Mouse (Mus musculus): ENCODE data around the gene Npsr1.

Gene Npsr1

DNA sequence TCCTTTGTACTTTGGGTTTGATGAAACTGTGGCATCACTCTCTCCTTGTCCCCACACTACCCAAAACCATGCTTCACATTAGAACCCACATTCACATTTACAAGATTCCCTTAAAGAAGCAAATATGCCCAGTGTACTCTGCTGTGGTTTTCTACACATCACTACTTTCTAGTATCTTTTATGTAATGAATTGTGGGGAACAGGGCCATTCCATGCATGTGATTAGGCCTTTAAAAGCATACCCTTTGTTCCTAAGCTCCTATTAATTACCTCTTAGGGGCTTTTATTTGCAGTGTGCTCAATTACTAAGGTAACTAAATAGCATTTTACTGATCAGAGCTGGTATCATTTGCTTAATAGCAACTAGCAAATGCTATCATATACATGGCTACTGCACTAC lies 149.8 kb downstream of the Npsr1 start:
- DNase-seq, result no peak

DNA sequence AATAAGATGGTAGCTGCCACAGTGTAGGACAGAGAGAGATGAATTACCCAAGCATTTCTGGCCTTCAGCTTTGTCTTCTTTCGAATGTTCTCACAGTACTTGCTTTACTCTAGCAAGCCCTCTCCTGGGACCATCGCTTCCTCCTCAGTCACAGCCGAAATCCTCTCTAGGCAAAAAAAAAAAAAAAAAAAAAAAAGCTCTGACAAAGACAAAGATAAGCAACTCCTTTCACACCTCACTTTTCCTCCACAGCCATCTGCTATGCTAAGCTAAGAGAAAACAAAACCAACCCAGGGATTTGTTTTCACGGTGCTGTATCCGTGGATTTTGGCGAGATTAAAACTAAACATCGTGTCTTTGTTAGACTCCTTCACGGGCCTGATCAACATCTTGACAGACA lies 156.4 kb downstream of the Npsr1 start:
- no peak for DNase-seq

DNA sequence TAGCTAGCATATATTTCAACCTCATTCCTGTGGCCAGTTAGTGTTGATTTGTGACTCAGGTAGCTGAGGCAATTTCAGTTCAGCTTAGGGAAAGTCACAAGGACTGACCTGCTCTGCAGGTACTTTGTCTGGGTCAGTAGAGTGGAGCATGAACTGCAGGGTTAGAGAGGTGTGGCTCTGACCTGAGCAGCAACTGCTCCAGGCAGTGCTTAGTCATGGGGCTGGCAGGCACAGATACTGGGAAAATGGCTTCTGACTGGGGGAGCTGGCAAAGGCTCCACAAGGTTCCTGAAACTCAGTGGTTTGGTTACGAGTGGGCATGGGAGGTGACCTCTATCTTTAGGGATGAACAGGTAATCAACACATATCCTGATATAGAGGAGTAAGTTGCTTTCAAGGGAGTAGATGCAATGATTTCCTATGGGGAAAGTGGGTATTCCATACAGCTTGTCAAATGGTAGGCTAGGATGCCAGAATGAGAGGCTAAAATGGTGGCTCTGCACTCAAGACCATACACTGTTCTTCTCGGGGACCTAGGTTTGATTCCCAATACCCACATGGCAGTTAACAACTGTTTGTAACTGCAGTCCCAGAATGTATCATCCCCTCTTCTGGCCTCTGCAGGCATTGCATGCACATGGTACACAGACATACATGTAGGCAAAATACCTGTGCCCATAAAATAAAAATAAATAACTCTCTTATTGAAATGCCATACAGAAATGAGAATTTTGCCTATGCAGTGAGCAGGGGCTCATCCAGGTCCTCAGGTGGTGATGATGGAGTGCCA lies 182.9 kb downstream of the Npsr1 start:
- DNase-seq, result no peak

DNA sequence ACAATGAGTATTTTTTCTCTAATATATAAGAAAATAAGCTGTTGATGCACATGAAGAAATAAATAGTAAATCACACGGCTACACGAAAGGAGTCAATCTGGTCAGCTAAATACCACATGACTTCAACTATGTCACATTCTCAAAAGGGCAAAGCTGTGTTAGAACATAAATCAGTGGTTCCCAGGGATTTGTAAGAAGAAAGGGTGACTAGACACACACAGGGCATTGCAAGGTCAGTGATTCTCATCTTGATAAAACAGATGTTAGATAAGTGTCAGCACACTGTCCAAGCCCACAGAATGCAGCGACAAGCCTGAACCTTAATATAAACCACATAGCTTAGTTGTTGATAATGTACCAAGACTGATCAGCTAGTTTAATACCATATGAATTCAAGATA lies 184.8 kb downstream of the Npsr1 start:
- no peak for DNase-seq

DNA sequence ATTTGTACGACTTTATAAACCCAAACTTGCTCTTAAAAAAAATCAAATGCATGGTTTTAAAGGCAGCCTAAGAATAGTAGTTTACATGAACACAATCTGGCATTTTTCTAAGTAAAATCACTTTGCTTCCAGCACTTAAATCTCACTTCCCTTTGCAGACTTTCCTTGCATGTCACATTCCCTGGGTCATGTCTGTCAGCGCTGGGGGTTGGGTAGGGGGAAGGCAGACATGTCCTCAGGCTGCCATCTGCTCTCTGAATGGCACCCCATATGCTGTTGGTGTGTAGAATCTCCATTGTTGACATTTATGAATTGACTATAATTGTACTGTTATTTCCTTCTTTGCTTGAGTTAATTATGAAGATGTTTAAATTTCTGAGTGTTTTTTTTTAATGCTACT lies 185.3 kb downstream of the Npsr1 start:
- DNase-seq, result no peak

DNA sequence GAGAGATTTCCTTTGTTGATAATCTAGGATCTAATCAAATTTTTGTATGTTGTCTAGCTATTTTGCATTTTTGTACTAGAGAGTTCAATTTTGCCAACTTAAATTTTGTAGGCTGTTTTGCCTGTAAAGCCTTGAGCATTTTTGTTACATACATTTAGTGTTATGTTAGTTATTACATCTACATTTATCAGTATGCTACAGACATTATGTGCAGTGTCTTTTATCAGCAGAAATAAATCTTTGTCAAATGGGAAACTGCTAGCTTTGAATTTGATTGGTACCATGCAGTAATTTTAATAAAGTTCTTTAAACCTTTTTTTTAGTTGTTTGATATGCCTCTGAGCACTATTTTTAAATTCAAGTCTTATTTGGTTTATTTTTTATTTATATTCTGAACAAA lies 185.7 kb downstream of the Npsr1 start:
- no peak for DNase-seq

DNA sequence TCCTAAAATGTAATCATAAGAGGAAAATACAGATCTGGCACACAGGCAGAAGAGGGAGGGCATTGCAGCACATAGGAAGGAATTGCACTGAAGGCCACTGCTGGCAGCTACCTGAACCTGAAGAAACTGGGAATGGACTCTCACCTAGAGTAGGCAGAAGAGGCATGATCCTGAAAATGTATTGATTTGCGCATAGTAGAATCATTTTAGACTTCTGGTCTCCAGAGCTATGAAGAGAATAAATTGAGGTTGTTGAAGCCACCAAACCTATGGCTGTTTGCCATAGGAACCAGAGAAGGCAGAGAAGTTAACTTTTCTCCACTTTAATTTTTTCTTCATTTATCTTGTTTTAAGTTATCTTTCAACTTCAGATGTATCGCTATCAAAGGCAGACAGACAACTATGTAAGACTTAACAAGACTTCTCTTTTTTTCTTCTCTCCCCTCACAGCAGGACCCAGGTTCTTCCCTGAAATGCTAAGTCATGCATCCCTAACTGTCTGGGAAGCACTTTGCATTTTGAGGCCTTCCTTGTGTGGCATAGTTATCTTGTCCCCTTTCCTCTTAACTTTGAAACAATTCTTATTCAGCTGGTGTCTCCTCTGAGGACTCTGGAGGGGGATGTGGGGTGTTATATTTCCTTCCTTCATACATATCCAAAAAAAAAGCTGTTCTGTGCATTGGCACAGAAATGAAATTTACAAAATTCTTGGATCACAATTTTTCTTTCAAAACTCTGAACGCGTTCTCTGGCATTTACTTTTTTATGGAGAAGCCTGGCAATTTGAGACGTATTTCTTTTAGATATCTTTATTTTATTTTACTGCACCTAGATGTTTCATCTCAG lies 186.7 kb downstream of the Npsr1 start:
- DNase-seq, result no peak

DNA sequence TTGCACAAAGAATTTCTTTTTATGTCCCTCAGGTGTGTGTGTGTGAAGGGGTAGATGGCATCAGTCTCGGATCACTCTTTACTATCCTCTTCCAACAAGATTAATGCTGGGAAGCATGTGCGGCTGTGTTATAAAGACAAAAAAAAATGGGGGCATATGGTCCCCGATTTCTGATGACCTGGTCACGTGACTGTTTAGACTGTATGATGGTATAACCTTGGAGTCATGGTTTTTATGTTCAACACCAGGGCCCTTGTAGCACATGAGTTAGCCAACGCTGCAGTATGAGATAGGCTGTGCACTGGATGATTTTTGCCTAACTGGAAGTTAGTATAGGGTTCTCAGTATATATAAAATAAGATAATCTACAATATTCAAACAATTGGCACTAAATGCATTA lies 187.6 kb downstream of the Npsr1 start:
- DNase-seq, result no peak

DNA sequence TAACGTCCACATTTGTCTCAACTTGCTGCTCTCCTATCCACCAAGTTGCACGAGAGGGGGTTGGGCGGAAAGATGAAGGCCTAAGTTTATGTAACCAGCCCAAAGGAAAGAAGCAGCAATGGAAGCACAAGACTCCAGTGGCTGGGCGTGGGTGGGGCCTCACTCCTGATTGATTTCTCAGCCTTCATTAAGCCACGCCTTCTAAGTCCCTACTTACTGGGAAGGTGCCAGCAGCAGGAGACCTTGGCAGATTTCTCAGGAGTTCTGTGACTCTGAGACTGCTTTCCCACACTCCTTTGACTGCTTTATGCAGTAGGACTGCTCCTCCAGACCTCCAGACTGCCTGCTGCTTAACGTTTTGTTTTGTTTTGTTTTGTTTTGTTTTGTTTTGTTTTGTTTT lies 193.6 kb downstream of the Npsr1 start:
- peak; percentile 8 to 32 for DNase-seq

DNA sequence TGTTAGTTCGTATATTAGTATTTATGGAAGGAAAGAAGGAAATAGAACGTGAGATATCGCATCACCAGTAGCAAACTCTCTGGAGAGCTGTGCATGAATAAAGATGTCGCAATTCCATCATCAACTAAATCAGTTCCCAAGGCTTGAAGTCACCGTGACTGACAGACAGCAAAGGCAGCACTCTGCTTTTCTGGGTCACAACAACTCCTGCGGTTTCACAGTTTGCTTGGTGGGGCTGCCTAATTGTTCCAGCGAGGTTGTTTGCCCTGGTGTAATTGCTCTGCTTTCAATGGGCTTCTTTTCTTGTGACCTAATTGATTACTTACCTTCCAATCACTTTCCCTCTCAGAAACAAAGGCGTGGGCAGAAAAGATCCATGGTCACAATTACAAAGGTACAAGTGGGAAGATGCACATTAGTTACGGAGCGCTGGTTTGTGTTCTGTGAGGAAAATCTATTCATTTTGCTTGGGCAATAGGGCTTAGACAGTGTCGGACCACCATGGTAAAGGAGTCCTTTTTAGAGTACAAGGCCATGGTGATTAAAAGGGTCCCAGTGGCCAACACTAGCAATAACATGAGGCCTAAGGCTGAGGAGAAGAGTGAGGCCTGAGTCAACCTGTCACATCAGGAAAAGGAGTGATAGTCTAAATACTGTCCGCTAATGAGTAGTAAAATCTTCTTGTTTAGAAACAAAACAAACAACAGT lies 195.6 kb downstream of the Npsr1 start:
- DNase-seq, result no peak

DNA sequence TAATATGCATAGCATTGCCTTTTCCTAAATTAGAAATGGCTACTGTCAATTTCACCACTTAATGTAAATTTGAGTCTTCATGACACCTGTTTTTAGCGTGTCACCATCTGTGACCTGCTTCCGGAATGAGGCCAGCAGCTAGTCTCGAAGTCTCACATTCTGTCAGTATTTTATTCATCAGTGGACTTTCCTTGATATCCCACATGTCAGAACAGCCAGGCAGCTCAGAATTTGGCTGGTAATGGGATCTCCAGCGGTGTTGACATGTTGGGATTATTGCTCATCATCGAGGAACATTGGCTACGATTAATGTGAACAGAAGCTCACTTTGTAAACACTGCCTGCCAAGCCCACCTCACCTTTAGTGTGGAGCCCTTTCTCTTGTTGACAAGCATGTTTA lies 205.1 kb downstream of the Npsr1 start:
- no peak for DNase-seq

DNA sequence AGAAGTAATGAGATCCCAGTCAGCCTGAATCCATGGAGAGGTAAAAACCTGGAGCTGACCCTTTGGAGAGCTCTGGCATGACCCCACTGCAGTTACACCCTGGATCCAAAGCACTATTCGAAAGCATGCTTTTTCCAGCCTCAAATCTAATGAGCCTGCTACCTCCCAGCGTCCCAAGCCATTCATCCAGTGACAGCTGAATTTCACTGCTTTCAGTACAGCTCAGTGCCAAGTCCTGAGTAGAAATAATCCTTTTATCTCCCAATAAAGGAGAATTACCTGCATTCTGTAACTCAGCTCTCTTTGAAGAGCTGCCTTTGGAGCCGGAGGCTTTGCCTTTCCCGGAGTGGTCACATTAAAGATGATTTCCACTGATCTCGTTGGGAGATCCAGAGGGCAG lies 209.2 kb downstream of the Npsr1 start:
- no peak for DNase-seq

DNA sequence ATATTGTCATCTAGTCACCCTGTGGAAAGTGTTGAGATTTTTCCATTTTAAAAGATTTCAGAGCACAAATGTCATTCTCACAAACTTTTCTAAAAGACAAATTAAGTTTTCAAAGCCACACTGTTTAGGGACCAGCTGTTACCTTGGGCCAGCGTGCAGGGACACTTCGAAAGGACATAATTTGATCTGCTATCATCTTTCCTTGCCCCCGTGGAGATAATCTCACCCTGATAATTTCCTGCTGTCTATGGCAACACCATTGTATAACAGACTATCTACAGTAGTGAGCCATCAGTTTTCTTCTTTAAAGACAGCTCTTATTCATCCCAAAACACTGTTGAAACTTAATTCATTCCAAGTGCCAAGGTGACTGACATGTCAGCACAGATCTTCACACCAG lies 209.6 kb downstream of the Npsr1 start:
- DNase-seq, result no peak

DNA sequence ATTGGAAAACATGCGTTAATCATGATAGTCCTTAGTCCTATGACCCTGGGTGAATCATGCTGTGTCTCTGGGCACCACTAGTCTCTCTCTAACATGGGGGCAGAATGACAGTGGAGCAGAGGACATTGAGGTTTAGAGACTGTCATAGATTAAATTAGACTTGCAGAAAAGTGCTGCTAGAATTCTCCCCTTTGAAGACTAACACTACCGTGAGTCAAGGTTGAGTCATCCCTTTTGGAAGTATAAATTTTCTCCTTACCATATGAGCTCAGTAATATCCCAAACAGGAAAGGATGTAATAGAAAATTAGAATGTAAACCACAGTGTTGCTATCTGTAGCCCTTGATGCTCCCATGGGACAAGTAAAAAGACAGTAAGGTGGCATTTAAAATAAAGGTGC lies 218.0 kb downstream of the Npsr1 start:
- no peak for DNase-seq

DNA sequence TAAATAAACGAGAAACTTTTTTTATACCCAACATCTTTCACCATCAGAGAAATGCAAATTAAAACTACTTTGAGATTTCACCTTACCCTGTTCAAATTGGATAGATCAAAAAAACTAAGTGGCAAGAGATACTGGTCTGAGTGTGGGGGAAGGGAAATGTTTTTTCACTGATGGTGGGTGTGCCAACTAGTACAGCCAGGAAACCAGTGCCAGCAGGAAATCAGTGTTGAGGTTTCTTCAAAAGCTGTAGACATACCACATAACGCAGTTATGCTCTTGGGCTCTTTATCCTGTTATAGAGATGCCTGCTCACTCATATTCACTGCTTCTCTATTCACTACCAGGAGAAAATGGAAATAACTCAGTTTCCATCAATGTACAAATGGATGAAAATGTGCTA lies 233.9 kb downstream of the Npsr1 start:
- no peak for DNase-seq

DNA sequence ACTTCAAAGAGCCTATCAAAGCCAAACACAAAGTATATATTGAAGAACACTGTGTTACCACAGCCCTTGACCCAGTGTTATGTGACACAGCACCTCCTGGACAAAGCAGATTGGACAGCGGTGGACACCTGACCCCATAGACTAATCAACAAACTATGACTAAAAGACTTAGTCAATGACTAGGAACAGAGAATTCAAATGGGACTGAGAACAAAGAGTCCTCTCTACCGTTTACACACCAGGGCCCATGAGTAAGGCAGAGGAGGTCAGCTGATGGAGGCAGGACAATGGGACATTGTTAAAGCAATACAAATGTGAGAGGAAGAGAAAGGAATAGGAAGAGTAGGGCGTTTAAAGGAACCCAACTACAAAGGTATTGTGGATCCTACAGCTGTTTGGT lies 243.5 kb downstream of the Npsr1 start:
- no peak for DNase-seq

DNA sequence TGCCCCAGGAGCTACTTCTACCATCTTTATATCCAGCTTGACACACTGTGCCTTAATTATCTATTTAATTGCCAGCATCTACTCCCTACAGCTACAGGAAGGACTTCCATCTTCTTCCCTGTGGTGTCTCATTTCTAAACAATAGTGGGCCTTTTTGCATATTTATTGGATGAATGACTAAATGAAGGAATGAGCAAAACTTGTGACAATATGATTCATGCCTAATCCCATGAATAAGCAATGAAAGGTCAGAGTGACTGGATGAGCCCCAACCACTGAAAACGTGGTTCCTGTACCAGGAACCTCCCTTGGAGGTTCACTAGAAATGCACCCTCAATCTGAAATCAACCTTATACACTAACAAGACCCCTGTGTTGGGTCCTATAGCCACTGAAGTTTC lies 249.2 kb downstream of the Npsr1 start:
- no peak for DNase-seq

DNA sequence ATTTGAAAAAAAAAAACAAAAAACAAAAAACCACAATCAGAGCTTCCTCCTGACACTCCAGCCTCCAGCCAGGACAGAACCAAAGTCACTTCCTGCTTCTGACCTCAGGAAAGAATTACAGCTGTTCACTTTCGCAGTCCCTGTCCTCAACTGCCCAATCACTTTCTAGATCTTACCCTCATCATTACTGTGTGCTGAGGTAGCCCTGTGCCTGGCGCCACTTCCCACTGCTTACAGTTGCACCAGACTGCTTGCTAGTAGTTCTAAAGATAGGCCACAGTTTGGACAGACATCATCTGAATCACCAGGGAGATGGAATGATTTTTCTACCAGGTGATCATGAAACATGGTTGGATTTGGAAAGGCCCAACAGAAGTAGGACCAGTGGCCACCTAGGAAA lies 251.7 kb downstream of the Npsr1 start:
- no peak for DNase-seq

DNA sequence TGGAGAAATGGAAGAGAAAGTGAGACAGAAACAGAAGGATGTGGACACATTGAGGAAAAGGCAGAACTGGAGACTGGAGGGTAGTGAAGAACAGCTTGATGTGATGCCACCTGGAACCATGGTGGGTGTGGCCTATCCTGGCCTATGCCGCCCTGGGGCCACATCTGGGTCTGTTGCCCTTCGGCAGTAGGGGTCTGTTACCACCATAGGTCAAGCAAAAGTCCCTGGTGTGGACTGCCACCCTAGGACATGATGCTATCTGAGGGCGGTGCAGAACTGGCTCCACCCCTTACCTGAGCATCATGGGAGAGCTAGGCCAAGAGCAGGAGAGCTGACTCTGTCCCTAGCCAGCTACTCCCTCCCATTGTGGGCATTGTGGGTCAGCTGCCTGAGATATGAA lies 253.6 kb downstream of the Npsr1 start:
- no peak for DNase-seq

Data from lung, postnatal 4 days (tissue).